Mouse (Mus musculus) right cerebral cortex, postnatal 10 days (tissue): ENCODE data around the gene Capns1.

Experiments
- DNase-seq, 2 experiments: peaks; one replicate each; pipeline ENCODE4 v3.0.0; 2021; ENCODE audit warnings: low spot score in 2 of 2

The Capns1 gene

GRCm38 (mm10) chr7:30170283-30170951 is 28.2 kb downstream of the Capns1 start:
- DNase-seq: no peak

- DNase-seq: peak; percentile 95 to 97
Observed at GRCm38 (mm10) chr7:30169583-30170282, 28.9 kb downstream of the Capns1 start, which contains the start of gene Zfp146. TSS of gene Zfp146 (minus strand) at chr7:30169750.

GRCm38 (mm10) chr7:30168914-30169582 is 29.6 kb downstream of the Capns1 start:
- DNase-seq: peak in 1 of 2 experiments; percentile 59

- DNase-seq: no peak
Observed at GRCm38 (mm10) chr7:30164745-30165144, 33.9 kb downstream of the Capns1 start.

- DNase-seq: no peak
Observed at GRCm38 (mm10) chr7:30163113-30163512, 35.5 kb downstream of the Capns1 start.

GRCm38 (mm10) chr7:30155507-30155906 is 43.1 kb downstream of the Capns1 start:
- no peak for DNase-seq

- DNase-seq: no peak
Observed at GRCm38 (mm10) chr7:30154040-30154439, 44.6 kb downstream of the Capns1 start.

GRCm38 (mm10) chr7:30147011-30147410 is 51.6 kb downstream of the Capns1 start:
- DNase-seq: no peak

GRCm38 (mm10) chr7:30143555-30144209 is 54.9 kb downstream of the Capns1 start:
- DNase-seq: peak; percentile 92

GRCm38 (mm10) chr7:30143170-30143554 is 55.4 kb downstream of the Capns1 start:
- DNase-seq: no peak
